Mouse (Mus musculus): Measurements from ENCODE around the gene Bri3bp. TPM values are rescaled to one million over a fixed set of nuclear protein-coding genes. Genes with fewer than 3 reads are reported as not detected.

Bri3bp gene
- polyA plus RNA-seq, 1 experiment from 2014 or later: 39.8 TPM

GRCm38 (mm10) chr5:125443915-125444314 lies 2.5 kb downstream of the Bri3bp start:
- Histone ChIP-seq H3K27ac (ENCODE audit: low read depth, low read length) (no peak overlapping the region), H3K4me2 (replicated peaks; ENCODE audit: low read depth, low read length) (no peak overlapping the region), H3K4me1 (ENCODE audit: control insufficient read depth, insufficient read depth, low read length) (0 out of 2 replicates have a peak, but pooled peaks cover 9% of the 10 kb centered on the region), H3K9ac (ENCODE audit: low read depth, low read length) (no peak overlapping the region), H3K4me3 (ENCODE audit: low read length) (no peak overlapping the region), H3K27me3 (ENCODE audit: control insufficient read depth, insufficient read depth, low read length) (no peaks in the 10 kb centered on the region), H3K36me3 (ENCODE audit: control insufficient read depth, insufficient read depth, low read length) (no peaks in the 10 kb centered on the region; the same call in 1 of the 2 replicates), H3K9me3 (ENCODE audit: control insufficient read depth, low read length) (no peaks in the 10 kb centered on the region)
- 83% methylated on average over 3 of the region's 3 CpGs for WGBS
- no peak for ATAC-seq (ENCODE audit: low FRiP score, low TSS enrichment)

GRCm38 (mm10) chr5:125444554-125444953 lies 3.2 kb downstream of the Bri3bp start:
- 93% methylated on average over 4 of the region's 4 CpGs for WGBS
- no peak overlapping the region for H3K9ac ChIP-seq (ENCODE audit: low read depth, low read length)
- no peak overlapping the region for H3K27ac ChIP-seq (ENCODE audit: low read depth, low read length)
- no peaks in the 10 kb centered on the region; the same call in 1 of the 2 replicates for H3K36me3 ChIP-seq (ENCODE audit: control insufficient read depth, insufficient read depth, low read length)
- H3K4me1 ChIP-seq (ENCODE audit: control insufficient read depth, insufficient read depth, low read length): 0 out of 2 replicates have a peak, but pooled peaks cover 9% of the 10 kb centered on the region
- ATAC-seq (ENCODE audit: low FRiP score, low TSS enrichment): no peak
- no peaks in the 10 kb centered on the region for H3K9me3 ChIP-seq (ENCODE audit: control insufficient read depth, low read length)
- no peaks in the 10 kb centered on the region for H3K27me3 ChIP-seq (ENCODE audit: control insufficient read depth, insufficient read depth, low read length)
- H3K4me2 ChIP-seq (replicated peaks; ENCODE audit: low read depth, low read length): no peak overlapping the region
- no peak overlapping the region for H3K4me3 ChIP-seq (ENCODE audit: low read length)

GRCm38 (mm10) chr5:125446344-125446743 lies 5.0 kb downstream of the Bri3bp start:
- H3K27ac ChIP-seq (ENCODE audit: low read depth, low read length): no peak overlapping the region
- no peak for ATAC-seq (ENCODE audit: low FRiP score, low TSS enrichment)
- no peaks in the 10 kb centered on the region for H3K27me3 ChIP-seq (ENCODE audit: control insufficient read depth, insufficient read depth, low read length)
- H3K9me3 ChIP-seq (ENCODE audit: control insufficient read depth, low read length): no peaks in the 10 kb centered on the region
- no peak overlapping the region for H3K4me2 ChIP-seq (replicated peaks; ENCODE audit: low read depth, low read length)
- no peak overlapping the region for H3K4me3 ChIP-seq (ENCODE audit: low read length)
- WGBS: 79% methylated on average over 7 of the region's 7 CpGs
- H3K4me1 ChIP-seq (ENCODE audit: control insufficient read depth, insufficient read depth, low read length): 0 out of 2 replicates have a peak, but pooled peaks cover 9% of the 10 kb centered on the region
- H3K9ac ChIP-seq (ENCODE audit: low read depth, low read length): no peak overlapping the region
- H3K36me3 ChIP-seq (ENCODE audit: control insufficient read depth, insufficient read depth, low read length): no peaks in the 10 kb centered on the region; the same call in 1 of the 2 replicates

GRCm38 (mm10) chr5:125448026-125448425 lies 6.7 kb downstream of the Bri3bp start:
- H3K27ac ChIP-seq (ENCODE audit: low read depth, low read length): no peak overlapping the region
- H3K9ac ChIP-seq (ENCODE audit: low read depth, low read length): no peak overlapping the region
- WGBS: 76% methylated on average over 3 of the region's 3 CpGs
- H3K4me3 ChIP-seq (ENCODE audit: low read length): no peak overlapping the region
- H3K9me3 ChIP-seq (ENCODE audit: control insufficient read depth, low read length): no peaks in the 10 kb centered on the region
- H3K27me3 ChIP-seq (ENCODE audit: control insufficient read depth, insufficient read depth, low read length): no peaks in the 10 kb centered on the region
- no peaks in the 10 kb centered on the region for H3K4me1 ChIP-seq (ENCODE audit: control insufficient read depth, insufficient read depth, low read length)
- ATAC-seq (ENCODE audit: low FRiP score, low TSS enrichment): no peak
- peaks cover 3% of the 10 kb centered on the region; the same call in 1 of the 2 replicates for H3K36me3 ChIP-seq (ENCODE audit: control insufficient read depth, insufficient read depth, low read length)
- no peak overlapping the region for H3K4me2 ChIP-seq (replicated peaks; ENCODE audit: low read depth, low read length)

- Histone ChIP-seq H3K9ac (ENCODE audit: low read depth, low read length) (no peak overlapping the region), H3K4me2 (replicated peaks; ENCODE audit: low read depth, low read length) (no peak overlapping the region), H3K27ac (ENCODE audit: low read depth, low read length) (no peak overlapping the region), H3K36me3 (ENCODE audit: control insufficient read depth, insufficient read depth, low read length) (peaks cover 5% of the 10 kb centered on the region; the same call in 1 of the 2 replicates), H3K27me3 (ENCODE audit: control insufficient read depth, insufficient read depth, low read length) (no peaks in the 10 kb centered on the region), H3K4me3 (ENCODE audit: low read length) (no peak overlapping the region), H3K4me1 (ENCODE audit: control insufficient read depth, insufficient read depth, low read length) (no peaks in the 10 kb centered on the region), H3K9me3 (ENCODE audit: control insufficient read depth, low read length) (no peaks in the 10 kb centered on the region)
- ATAC-seq (ENCODE audit: low FRiP score, low TSS enrichment): no peak
- 96% methylated on average over 4 of the region's 4 CpGs for WGBS
These were observed 7.3 kb downstream of the Bri3bp start for GRCm38 (mm10) chr5:125448631-125449030.

GRCm38 (mm10) chr5:125449306-125449705 lies 7.9 kb downstream of the Bri3bp start:
- Histone ChIP-seq H3K36me3 (ENCODE audit: control insufficient read depth, insufficient read depth, low read length) (peaks cover 8% of the 10 kb centered on the region; the same call in 1 of the 2 replicates), H3K4me3 (ENCODE audit: low read length) (no peak overlapping the region), H3K27me3 (ENCODE audit: control insufficient read depth, insufficient read depth, low read length) (no peaks in the 10 kb centered on the region), H3K9ac (ENCODE audit: low read depth, low read length) (no peak overlapping the region), H3K4me2 (replicated peaks; ENCODE audit: low read depth, low read length) (no peak overlapping the region), H3K9me3 (ENCODE audit: control insufficient read depth, low read length) (no peaks in the 10 kb centered on the region), H3K27ac (ENCODE audit: low read depth, low read length) (no peak overlapping the region), H3K4me1 (ENCODE audit: control insufficient read depth, insufficient read depth, low read length) (no peaks in the 10 kb centered on the region)
- no peak for ATAC-seq (ENCODE audit: low FRiP score, low TSS enrichment)
- 80% methylated on average over 5 of the region's 5 CpGs for WGBS

GRCm38 (mm10) chr5:125452573-125452972 lies 11.2 kb downstream of the Bri3bp start:
- H3K27me3 ChIP-seq (ENCODE audit: control insufficient read depth, insufficient read depth, low read length): no peaks in the 10 kb centered on the region
- WGBS: 86% methylated on average over 9 of the region's 9 CpGs
- no peak overlapping the region for H3K27ac ChIP-seq (ENCODE audit: low read depth, low read length)
- H3K9ac ChIP-seq (ENCODE audit: low read depth, low read length): no peak overlapping the region
- no peaks in the 10 kb centered on the region for H3K4me1 ChIP-seq (ENCODE audit: control insufficient read depth, insufficient read depth, low read length)
- H3K4me2 ChIP-seq (replicated peaks; ENCODE audit: low read depth, low read length): no peak overlapping the region
- no peak overlapping the region for H3K4me3 ChIP-seq (ENCODE audit: low read length)
- no peak for ATAC-seq (ENCODE audit: low FRiP score, low TSS enrichment)
- H3K9me3 ChIP-seq (ENCODE audit: control insufficient read depth, low read length): no peaks in the 10 kb centered on the region
- H3K36me3 ChIP-seq (ENCODE audit: control insufficient read depth, insufficient read depth, low read length): peaks cover 18% of the 10 kb centered on the region; the same call in 1 of the 2 replicates

GRCm38 (mm10) chr5:125456100-125456499 lies 14.7 kb downstream of the Bri3bp start:
- Histone ChIP-seq H3K9me3 (ENCODE audit: control insufficient read depth, low read length) (no peaks in the 10 kb centered on the region), H3K27ac (ENCODE audit: low read depth, low read length) (no peak overlapping the region), H3K36me3 (ENCODE audit: control insufficient read depth, insufficient read depth, low read length) (peaks cover 18% of the 10 kb centered on the region; the same call in 1 of the 2 replicates), H3K9ac (ENCODE audit: low read depth, low read length) (no peak overlapping the region), H3K4me2 (replicated peaks; ENCODE audit: low read depth, low read length) (no peak overlapping the region), H3K4me1 (ENCODE audit: control insufficient read depth, insufficient read depth, low read length) (no peaks in the 10 kb centered on the region), H3K4me3 (ENCODE audit: low read length) (no peak overlapping the region), H3K27me3 (ENCODE audit: control insufficient read depth, insufficient read depth, low read length) (no peaks in the 10 kb centered on the region)
- no peak for ATAC-seq (ENCODE audit: low FRiP score, low TSS enrichment)
- 94% methylated on average over 6 of the region's 6 CpGs for WGBS

- no peak overlapping the region for H3K27ac ChIP-seq (ENCODE audit: low read depth, low read length)
- no peaks in the 10 kb centered on the region for H3K9me3 ChIP-seq (ENCODE audit: control insufficient read depth, low read length)
- no peak overlapping the region for H3K4me2 ChIP-seq (replicated peaks; ENCODE audit: low read depth, low read length)
- no peak overlapping the region for H3K9ac ChIP-seq (ENCODE audit: low read depth, low read length)
- ATAC-seq (ENCODE audit: low FRiP score, low TSS enrichment): no peak
- WGBS: 90% methylated on average over 6 of the region's 6 CpGs
- H3K36me3 ChIP-seq (ENCODE audit: control insufficient read depth, insufficient read depth, low read length): peaks cover 16% of the 10 kb centered on the region; the same call in 1 of the 2 replicates
- no peaks in the 10 kb centered on the region for H3K4me1 ChIP-seq (ENCODE audit: control insufficient read depth, insufficient read depth, low read length)
- H3K27me3 ChIP-seq (ENCODE audit: control insufficient read depth, insufficient read depth, low read length): no peaks in the 10 kb centered on the region
- H3K4me3 ChIP-seq (ENCODE audit: low read length): no peak overlapping the region
These were observed 16.2 kb downstream of the Bri3bp start for GRCm38 (mm10) chr5:125457538-125457937.
